Mouse (Mus musculus) adipocyte (in vitro differentiated cells): ENCODE data around the gene Cdc42.
A peak's percentile ranks its signal among the peaks of the same experiment; 100 is the strongest.

ENCODE experiments used
- DNase-seq: peaks from one replicate; pipeline ENCODE4 v3.0.0-alpha.2; 2016; ENCODE audit warnings: low spot score

The Cdc42 gene

DNA sequence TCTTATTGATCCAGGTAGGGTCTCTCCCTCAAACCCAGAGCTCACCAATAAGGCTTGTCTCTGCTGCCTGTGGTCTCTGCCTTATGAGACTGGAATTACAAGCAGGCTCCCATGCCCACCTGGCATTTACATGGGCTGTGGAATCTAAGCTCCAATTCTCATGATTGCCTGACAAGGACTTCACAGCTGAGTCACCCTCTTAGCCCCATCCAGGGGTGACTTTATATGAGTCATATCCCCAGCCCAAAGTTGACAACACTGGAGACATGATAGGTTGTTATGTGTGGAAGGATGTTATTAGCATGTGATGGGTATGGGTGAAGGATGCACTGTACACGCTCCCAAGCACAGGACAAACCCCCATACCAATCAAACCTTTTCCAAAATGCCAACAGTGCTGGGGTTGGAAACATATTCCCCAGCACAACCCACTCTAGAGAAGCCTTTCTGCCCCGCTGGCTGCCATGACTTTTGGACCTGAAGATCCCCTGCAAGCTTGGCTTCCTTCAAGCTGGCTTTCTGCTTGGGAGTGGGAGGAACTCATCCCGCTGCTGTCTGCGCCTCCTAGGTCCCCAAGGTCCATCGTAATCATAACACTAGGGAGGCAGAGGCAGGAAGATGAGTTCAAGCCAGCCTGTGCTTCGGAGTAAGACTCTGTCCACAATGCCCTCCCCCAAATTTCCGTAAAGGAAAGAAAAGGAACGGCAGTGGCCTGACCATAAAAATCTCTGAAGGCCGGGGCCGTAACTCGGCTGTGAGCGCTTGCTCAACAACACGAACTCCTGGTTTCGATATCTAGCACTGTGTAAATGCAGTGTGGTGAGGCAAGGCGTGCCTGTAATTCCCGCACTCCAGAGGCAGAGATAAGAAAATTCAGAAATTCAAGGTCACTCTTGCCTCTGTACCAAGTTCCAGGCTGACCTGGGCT is 14.3 kb upstream of the Cdc42 start:
- no peak for DNase-seq

- no peak for DNase-seq
Measured at GRCm38 (mm10) chr4:137369954-137370750, 12.6 kb upstream of the Cdc42 start.

- DNase-seq: no peak
Measured at GRCm38 (mm10) chr4:137368198-137368597, 10.7 kb upstream of the Cdc42 start.

GRCm38 (mm10) chr4:137367275-137368088 is 10.0 kb upstream of the Cdc42 start:
- peak; percentile 30 for DNase-seq

DNA sequence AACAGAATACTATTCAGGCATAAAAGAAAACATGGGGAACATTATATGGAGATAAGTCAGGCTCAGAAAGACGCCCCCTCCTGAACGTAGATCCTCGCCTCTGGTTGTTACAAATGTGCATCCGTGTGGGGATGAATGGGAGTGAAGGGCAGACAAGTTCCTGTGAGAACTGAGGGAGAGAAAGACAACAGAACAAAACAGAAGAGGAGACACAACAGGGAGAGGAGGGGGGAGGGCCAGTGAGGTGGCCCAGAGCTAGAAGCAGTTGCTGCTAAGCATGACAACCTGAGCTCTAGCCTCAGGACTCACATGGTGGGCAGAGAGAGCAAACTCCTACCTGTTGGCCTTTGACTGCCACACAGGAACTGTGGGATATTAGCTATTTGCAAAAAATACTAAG is 8.6 kb upstream of the Cdc42 start:
- DNase-seq: no peak

- no peak for DNase-seq
Measured at GRCm38 (mm10) chr4:137365356-137366062, 8.0 kb upstream of the Cdc42 start.

- no peak for DNase-seq
Measured at GRCm38 (mm10) chr4:137364826-137365225, 7.3 kb upstream of the Cdc42 start.

- no peak for DNase-seq
Measured at GRCm38 (mm10) chr4:137360996-137361395, 3.5 kb upstream of the Cdc42 start.

GRCm38 (mm10) chr4:137358291-137359002 is 927 bp upstream of the Cdc42 start:
- DNase-seq: no peak

- peak; percentile 71 for DNase-seq
Measured at GRCm38 (mm10) chr4:137356674-137357510, 628 bp downstream of the Cdc42 start.

GRCm38 (mm10) chr4:137350627-137351026 is 6.9 kb downstream of the Cdc42 start:
- no peak for DNase-seq

GRCm38 (mm10) chr4:137345790-137346189 is 11.7 kb downstream of the Cdc42 start:
- no peak for DNase-seq

GRCm38 (mm10) chr4:137345112-137345511 is 12.4 kb downstream of the Cdc42 start:
- DNase-seq: no peak

GRCm38 (mm10) chr4:137342816-137343215 is 14.7 kb downstream of the Cdc42 start:
- no peak for DNase-seq

- DNase-seq: peak; percentile 30
Measured at GRCm38 (mm10) chr4:137339415-137339814, 18.1 kb downstream of the Cdc42 start.

GRCm38 (mm10) chr4:137336468-137336867 is 21.1 kb downstream of the Cdc42 start:
- DNase-seq: no peak

GRCm38 (mm10) chr4:137332051-137332450 is 25.5 kb downstream of the Cdc42 start:
- no peak for DNase-seq

GRCm38 (mm10) chr4:137326494-137326893 is 31.0 kb downstream of the Cdc42 start:
- DNase-seq: no peak

- DNase-seq: no peak
Measured at GRCm38 (mm10) chr4:137324926-137325325, 32.6 kb downstream of the Cdc42 start.
